Mouse (Mus musculus): ENCODE results near the gene Urah. TPM values are rescaled to one million over a fixed set of nuclear protein-coding genes. Genes with fewer than 3 reads are reported as not detected.

Urah gene
- polyA plus RNA-seq, 1 experiment from 2014 or later, result not detected

- H3K4me2 ChIP-seq (ENCODE audit: low read length), result peak overlapping the region; percentile 78
- H3K4me1 ChIP-seq (replicated peaks; ENCODE audit: control insufficient read depth, insufficient read depth, low read length), result peaks cover 9% of the 10 kb centered on the region
- H3K9ac ChIP-seq (replicated peaks; ENCODE audit: low read depth, low read length), result peak overlapping the region; percentile 68
- ATAC-seq, result no peak
- no peaks in the 10 kb centered on the region for H3K27me3 ChIP-seq (replicated peaks; ENCODE audit: control insufficient read depth, insufficient read depth, low read length)
- 20% methylated on average over 8 of the region's 8 CpGs for WGBS
- H3K27ac ChIP-seq (ENCODE audit: low read length), result no peak overlapping the region
- peak overlapping the region; percentile 59 for H3K4me3 ChIP-seq (replicated peaks; ENCODE audit: low read length)
- no peaks in the 10 kb centered on the region for H3K9me3 ChIP-seq (ENCODE audit: control insufficient read depth, low read length)
- H3K36me3 ChIP-seq (ENCODE audit: control insufficient read depth, insufficient read depth), result peaks cover 2% of the 10 kb centered on the region; the same call in 1 of the 2 replicates
These were observed 46.2 kb downstream of the Urah start for GRCm38 (mm10) chr7:140880865-140881515.

GRCm38 (mm10) chr7:140881696-140882468 lies 47.1 kb downstream of the Urah start, which contains the start of the genes Psmd13 and Sirt3:
Gene Psmd13 (plus strand): TSS chr7:140881968.
Gene Sirt3 (minus strand): TSS chr7:140882309.
- Histone ChIP-seq H3K9ac (replicated peaks; ENCODE audit: low read depth, low read length) (peak within 1 kb of the TSS; percentile 68), H3K4me2 (ENCODE audit: low read length) (peak within 1 kb of the TSS; percentile 78)
- ATAC-seq, result peak; percentile 99

GRCm38 (mm10) chr7:140882469-140882803 lies 47.6 kb downstream of the Urah start:
- H3K36me3 ChIP-seq (ENCODE audit: control insufficient read depth, insufficient read depth), result peaks cover 13% of the 10 kb centered on the region
- no peaks in the 10 kb centered on the region for H3K9me3 ChIP-seq (ENCODE audit: control insufficient read depth, low read length)
- peak overlapping the region; percentile 68 for H3K9ac ChIP-seq (replicated peaks; ENCODE audit: low read depth, low read length)
- peaks cover 9% of the 10 kb centered on the region for H3K4me1 ChIP-seq (replicated peaks; ENCODE audit: control insufficient read depth, insufficient read depth, low read length)
- H3K4me3 ChIP-seq (replicated peaks; ENCODE audit: low read length), result peak overlapping the region; percentile 59
- no peaks in the 10 kb centered on the region for H3K27me3 ChIP-seq (replicated peaks; ENCODE audit: control insufficient read depth, insufficient read depth, low read length)
- H3K27ac ChIP-seq (ENCODE audit: low read length), result peak overlapping the region; percentile 49
- H3K4me2 ChIP-seq (ENCODE audit: low read length), result peak overlapping the region; percentile 78
- WGBS, result 0% methylated on average over 12 of the region's 12 CpGs
- ATAC-seq, result no peak; the same call in 1 of the 2 replicates

More at GRCm38 (mm10) chr7:140881696-140882468, 47.1 kb downstream of the Urah start, which contains the start of the genes Psmd13 and Sirt3:
- Histone ChIP-seq H3K27me3 (replicated peaks; ENCODE audit: control insufficient read depth, insufficient read depth, low read length) (no peaks in the 10 kb centered on the region), H3K9me3 (ENCODE audit: control insufficient read depth, low read length) (no peaks in the 10 kb centered on the region), H3K4me3 (replicated peaks; ENCODE audit: low read length) (peak within 1 kb of the TSS; percentile 59), H3K27ac (ENCODE audit: low read length) (peak within 1 kb of the TSS; percentile 87), H3K36me3 (ENCODE audit: control insufficient read depth, insufficient read depth) (peaks cover 8% of the 10 kb centered on the region), H3K4me1 (replicated peaks; ENCODE audit: control insufficient read depth, insufficient read depth, low read length) (peaks cover 9% of the 10 kb centered on the region)
- under 1% methylated on average over 59 of the region's 59 CpGs for WGBS

Other genes starting within 250 kb of the Urah start
- 0.03 TPM in 1 of 2 replicates, not detected in the other for gene Olfr46, start 233.7 kb upstream of the Urah start, polyA plus RNA-seq (2015; fragmentation: Nextera tagmentation; extraction: Ambion mirVana)
- gene Olfr61, start 206.0 kb upstream of the Urah start, polyA plus RNA-seq (2015; fragmentation: Nextera tagmentation; extraction: Ambion mirVana), result not detected in 2 replicates
- gene Olfr53, start 188.6 kb upstream of the Urah start, polyA plus RNA-seq (2015; fragmentation: Nextera tagmentation; extraction: Ambion mirVana), result not detected in 2 replicates
- gene Olfr539, start 175.1 kb upstream of the Urah start, polyA plus RNA-seq (2015; fragmentation: Nextera tagmentation; extraction: Ambion mirVana), result not detected in 2 replicates
- gene Olfr45, start 153.1 kb upstream of the Urah start, polyA plus RNA-seq (2015; fragmentation: Nextera tagmentation; extraction: Ambion mirVana), result not detected in 2 replicates
- not detected in 2 replicates for gene Olfr541, start 137.8 kb upstream of the Urah start, polyA plus RNA-seq (2015; fragmentation: Nextera tagmentation; extraction: Ambion mirVana)
- not detected in 2 replicates for gene Cyp2e1, start 71.3 kb upstream of the Urah start, polyA plus RNA-seq (2015; fragmentation: Nextera tagmentation; extraction: Ambion mirVana)
- 0.34 and 0.40 TPM in 2 replicates for gene Syce1, start 47.2 kb upstream of the Urah start, polyA plus RNA-seq (2015; fragmentation: Nextera tagmentation; extraction: Ambion mirVana)
- 9.5 and 15.3 TPM in 2 replicates for gene Zfp941, start 12.8 kb upstream of the Urah start, polyA plus RNA-seq (2015; fragmentation: Nextera tagmentation; extraction: Ambion mirVana)
- 1.7 TPM in 1 of 2 replicates, not detected in the other for gene Scgb1c1, start 10.5 kb downstream of the Urah start, polyA plus RNA-seq (2015; fragmentation: Nextera tagmentation; extraction: Ambion mirVana)
- not detected in 2 replicates for gene Odf3, start 12.8 kb downstream of the Urah start, polyA plus RNA-seq (2015; fragmentation: Nextera tagmentation; extraction: Ambion mirVana)
- gene Gm45785, start 21.3 kb downstream of the Urah start, polyA plus RNA-seq (2015; fragmentation: Nextera tagmentation; extraction: Ambion mirVana), result not detected in 2 replicates
- 91.2 and 101 TPM in 2 replicates for gene Ric8a, start 21.9 kb downstream of the Urah start, polyA plus RNA-seq (2015; fragmentation: Nextera tagmentation; extraction: Ambion mirVana)
- gene Bet1l, start 22.6 kb downstream of the Urah start, polyA plus RNA-seq (2015; fragmentation: Nextera tagmentation; extraction: Ambion mirVana), result 35.6 and 40.4 TPM in 2 replicates
- 272 and 303 TPM in 2 replicates for gene Psmd13, start 47.0 kb downstream of the Urah start, polyA plus RNA-seq (2015; fragmentation: Nextera tagmentation; extraction: Ambion mirVana)
- 29.5 and 38.5 TPM in 2 replicates for gene Sirt3, start 47.3 kb downstream of the Urah start, polyA plus RNA-seq (2015; fragmentation: Nextera tagmentation; extraction: Ambion mirVana)
- not detected in 2 replicates for gene Cox8b, start 65.4 kb downstream of the Urah start, polyA plus RNA-seq (2015; fragmentation: Nextera tagmentation; extraction: Ambion mirVana)
- 0.68 and 0.71 TPM in 2 replicates for gene Nlrp6, start 85.9 kb downstream of the Urah start, polyA plus RNA-seq (2015; fragmentation: Nextera tagmentation; extraction: Ambion mirVana)
- gene Pgghg, start 106.4 kb downstream of the Urah start, polyA plus RNA-seq (2015; fragmentation: Nextera tagmentation; extraction: Ambion mirVana), result 8.9 and 10.1 TPM in 2 replicates
- 0.38 and 2.1 TPM in 2 replicates for gene Ifitm5, start 115.3 kb downstream of the Urah start, polyA plus RNA-seq (2015; fragmentation: Nextera tagmentation; extraction: Ambion mirVana)
- gene Gm45717, start 120.9 kb downstream of the Urah start, polyA plus RNA-seq (2015; fragmentation: Nextera tagmentation; extraction: Ambion mirVana), result not detected in 2 replicates
- gene Ifitm2, start 121.0 kb downstream of the Urah start, polyA plus RNA-seq (2015; fragmentation: Nextera tagmentation; extraction: Ambion mirVana), result 126 and 150 TPM in 2 replicates
- gene Ifitm1, start 132.2 kb downstream of the Urah start, polyA plus RNA-seq (2015; fragmentation: Nextera tagmentation; extraction: Ambion mirVana), result 9.0 and 11.2 TPM in 2 replicates
- gene Ifitm3, start 175.8 kb downstream of the Urah start, polyA plus RNA-seq (2015; fragmentation: Nextera tagmentation; extraction: Ambion mirVana), result 21.0 and 26.1 TPM in 2 replicates
- gene Ifitm6, start 182.9 kb downstream of the Urah start, polyA plus RNA-seq (2015; fragmentation: Nextera tagmentation; extraction: Ambion mirVana), result 0.40 and 0.57 TPM in 2 replicates
- gene Gm17387, start 194.1 kb downstream of the Urah start, polyA plus RNA-seq (2015; fragmentation: Nextera tagmentation; extraction: Ambion mirVana), result not detected in 2 replicates
- 45.4 and 53.0 TPM in 2 replicates for gene B4galnt4, start 226.1 kb downstream of the Urah start, polyA plus RNA-seq (2015; fragmentation: Nextera tagmentation; extraction: Ambion mirVana)
- 0.17 TPM in 1 of 2 replicates, not detected in the other for gene Pkp3, start 243.2 kb downstream of the Urah start, polyA plus RNA-seq (2015; fragmentation: Nextera tagmentation; extraction: Ambion mirVana)